Mouse (Mus musculus): ENCODE measurements around the gene Arf3.

DNA sequence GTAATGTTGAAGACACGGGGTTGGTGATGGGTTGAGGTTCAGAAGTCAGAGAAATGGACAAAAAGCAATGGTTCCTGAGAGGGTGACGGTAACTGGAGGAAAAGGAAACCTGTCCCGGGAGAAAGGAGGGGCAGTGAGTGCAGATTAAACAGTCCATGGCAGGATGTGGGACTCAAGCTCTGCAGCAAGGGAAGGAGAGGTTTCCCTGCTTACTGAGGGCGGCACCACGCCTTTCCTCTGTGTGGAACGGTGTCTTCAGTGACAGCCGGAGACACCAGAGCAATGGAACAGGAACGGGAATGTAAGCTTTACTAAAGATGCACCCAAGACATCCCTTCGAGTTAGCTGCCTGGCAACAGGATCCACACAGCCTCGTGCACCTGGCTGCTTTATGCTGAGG, 26.5 kb downstream of the Arf3 start:
- TF ChIP-seq CTCF (IDR thresholded peaks at IDR 0.05; ENCODE audit: extremely low read depth, insufficient read depth, low read length) = no peak
- no peak for TF ChIP-seq POLR2A (IDR thresholded peaks at IDR 0.05; ENCODE audit: extremely low read depth, insufficient read depth, low read length)
